Mouse (Mus musculus) E14TG2a.4 (cell line): ENCODE results near the gene Clstn3.
"Not testable (repeated sequence)": the region's sequence is repeated elsewhere in the genome, so short reads cannot be mapped to it uniquely, and the experiment has no call there.

Experiments
- H3K27me3 ChIP-seq: 2 replicates; pipeline ENCODE4 v1.6.1; 2014; ENCODE audit warnings: low read length, control low read depth; ENCODE audit not compliant: insufficient read depth
- H3K36me3 ChIP-seq: 2 replicates; pipeline ENCODE4 v1.6.1; 2014; ENCODE audit warnings: low read length, control low read depth; ENCODE audit not compliant: insufficient read depth
- H3K4me1 ChIP-seq: replicated peaks from 2 replicates; pipeline ENCODE4 v1.6.1; 2014; ENCODE audit warnings: low read depth, low read length, control low read depth
- H3K4me3 ChIP-seq: replicated peaks from 2 replicates; pipeline ENCODE4 v1.5.1; 2014; ENCODE audit warnings: mild to moderate bottlenecking, low read length
- H3K9me3 ChIP-seq: 2 replicates; pipeline ENCODE4 v1.6.1; 2014; ENCODE audit warnings: low read length, control low read depth
- CTCF ChIP-seq: conservative IDR thresholded peaks from 2 replicates; pipeline ENCODE4 v1.5.1; 2014; ENCODE audit warnings: low read length
- NANOG ChIP-seq: IDR thresholded peaks from 2 replicates; pipeline ENCODE4 v1.6.1; 2014; ENCODE audit warnings: borderline replicate concordance, low read length, mixed read lengths
- POU5F1 ChIP-seq: IDR thresholded peaks from 2 replicates; pipeline ENCODE4 v1.6.1; 2014; ENCODE audit warnings: low read length, borderline replicate concordance

Gene Clstn3

GRCm38 (mm10) chr6:124464305-124465271, at the start of gene Clstn3:
Gene Clstn3 (minus strand): TSS chr6:124464794.
- peaks cover 56% of the 10 kb centered on the region for H3K27me3 ChIP-seq
- TF ChIP-seq NANOG (no peak), POU5F1 (no peak), CTCF (no peak)
- no peaks in the 10 kb centered on the region for H3K9me3 ChIP-seq
- H3K36me3 ChIP-seq: no peaks in the 10 kb centered on the region; the same call in 1 of the 2 replicates
- peaks cover 31% of the 10 kb centered on the region for H3K4me1 ChIP-seq
- H3K4me3 ChIP-seq: peak within 1 kb of the TSS; percentile 78

GRCm38 (mm10) chr6:124512355-124512836, 47.8 kb upstream of the Clstn3 start, which contains the start of gene C1ra:
Gene C1ra (plus strand): TSS chr6:124512405.
- TF ChIP-seq POU5F1 (no peak), NANOG (no peak), CTCF (peak; percentile 85)
- H3K27me3 ChIP-seq: no peaks in the 10 kb centered on the region
- no peaks in the 10 kb centered on the region for H3K9me3 ChIP-seq
- H3K4me1 ChIP-seq: peaks cover 14% of the 10 kb centered on the region
- no peak within 1 kb of the TSS for H3K4me3 ChIP-seq
- H3K36me3 ChIP-seq: no peaks in the 10 kb centered on the region

DNA sequence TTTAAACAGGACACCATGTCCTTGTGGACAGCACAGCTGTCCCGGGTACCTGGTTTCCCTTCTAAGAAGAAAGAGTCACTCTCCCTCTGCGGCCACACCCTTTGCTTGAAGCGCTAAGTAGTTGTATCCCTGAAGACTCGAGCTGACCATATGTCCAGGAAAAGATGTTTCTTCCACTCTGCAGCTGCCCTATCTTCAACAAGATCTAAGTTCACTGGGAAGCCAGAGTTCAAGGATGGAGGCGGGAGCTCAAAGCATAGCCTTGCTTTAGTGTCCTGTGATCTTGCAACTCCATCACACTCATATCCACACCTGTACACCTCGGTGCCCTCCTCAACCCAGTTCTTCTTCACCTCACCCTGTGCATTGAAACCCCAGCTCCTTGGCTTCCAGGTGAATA, 47.3 kb upstream of the Clstn3 start:
- Histone ChIP-seq H3K36me3 (no peaks in the 10 kb centered on the region), H3K27me3 (no peaks in the 10 kb centered on the region), H3K9me3 (no peaks in the 10 kb centered on the region), H3K4me3 (no peak overlapping the region), H3K4me1 (peaks cover 14% of the 10 kb centered on the region)
- no peak for TF ChIP-seq NANOG
- TF ChIP-seq POU5F1: no peak
- no peak for TF ChIP-seq CTCF

- not testable (repeated sequence) for H3K27me3 ChIP-seq, H3K9me3 ChIP-seq, H3K36me3 ChIP-seq
- Histone ChIP-seq H3K4me1 (peaks cover 27% of the 10 kb centered on the region), H3K4me3 (peak overlapping the region; percentile 57)
Observed at GRCm38 (mm10) chr6:124509192-124509591, 44.6 kb upstream of the Clstn3 start.

GRCm38 (mm10) chr6:124508292-124508691, 43.7 kb upstream of the Clstn3 start:
- H3K36me3 ChIP-seq: no peaks in the 10 kb centered on the region
- no peaks in the 10 kb centered on the region for H3K9me3 ChIP-seq
- peaks cover 33% of the 10 kb centered on the region for H3K4me1 ChIP-seq
- no peaks in the 10 kb centered on the region for H3K27me3 ChIP-seq
- TF ChIP-seq CTCF (no peak), NANOG (no peak), POU5F1 (no peak)
- peak overlapping the region; percentile 57 for H3K4me3 ChIP-seq

DNA sequence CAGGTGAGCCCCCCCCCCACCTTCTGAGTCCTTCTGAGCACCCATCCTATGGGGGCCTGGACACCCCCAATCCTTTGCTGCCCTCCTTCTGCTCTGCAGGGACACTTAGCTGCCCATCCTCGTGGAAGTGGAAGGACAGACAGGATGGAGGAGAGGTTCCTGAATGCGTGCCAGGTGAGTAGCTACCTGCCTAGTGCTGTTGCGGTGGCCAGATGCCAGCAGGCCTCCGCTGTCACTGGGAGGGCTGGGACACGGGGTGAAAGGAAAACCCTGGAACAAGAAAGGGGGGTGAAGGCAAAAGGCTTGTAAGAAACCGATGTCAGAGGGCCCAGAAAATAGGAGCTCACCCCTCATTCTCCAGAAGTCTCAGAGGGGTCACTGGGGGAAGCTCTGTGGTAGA, 42.4 kb upstream of the Clstn3 start:
- no peaks in the 10 kb centered on the region for H3K36me3 ChIP-seq
- peaks cover 34% of the 10 kb centered on the region for H3K4me1 ChIP-seq
- TF ChIP-seq NANOG: no peak
- no peak for TF ChIP-seq CTCF
- TF ChIP-seq POU5F1: no peak
- no peaks in the 10 kb centered on the region for H3K9me3 ChIP-seq
- no peak overlapping the region for H3K4me3 ChIP-seq
- H3K27me3 ChIP-seq: no peaks in the 10 kb centered on the region

GRCm38 (mm10) chr6:124505028-124505427, 40.4 kb upstream of the Clstn3 start:
- H3K27me3 ChIP-seq: no peaks in the 10 kb centered on the region
- no peak overlapping the region for H3K4me3 ChIP-seq
- H3K4me1 ChIP-seq: peaks cover 54% of the 10 kb centered on the region
- no peaks in the 10 kb centered on the region for H3K36me3 ChIP-seq
- no peak for TF ChIP-seq CTCF
- no peak for TF ChIP-seq NANOG
- TF ChIP-seq POU5F1: no peak
- no peaks in the 10 kb centered on the region for H3K9me3 ChIP-seq

DNA sequence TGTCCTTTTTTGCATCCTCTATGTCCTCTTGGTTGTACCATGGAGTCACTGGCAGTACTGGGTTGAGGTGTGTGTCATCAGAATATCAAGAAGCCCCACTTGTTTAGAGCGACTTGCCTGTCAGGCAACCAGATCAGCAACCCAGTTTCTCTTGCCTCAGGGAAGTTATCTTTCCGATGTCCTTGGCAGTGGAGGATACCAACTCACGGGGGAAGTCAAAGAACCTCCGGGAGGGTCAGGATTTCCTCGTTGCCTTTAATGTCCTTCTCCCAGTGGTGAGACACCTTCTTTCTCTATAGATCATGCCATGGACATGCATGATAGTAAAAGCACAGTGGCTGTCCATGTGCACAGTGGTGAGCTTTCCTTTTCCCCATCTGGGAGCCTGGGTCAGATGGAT, 37.4 kb upstream of the Clstn3 start:
- Histone ChIP-seq H3K27me3 (no peaks in the 10 kb centered on the region; the same call in 1 of the 2 replicates), H3K9me3 (no peaks in the 10 kb centered on the region), H3K4me3 (no peak overlapping the region), H3K36me3 (no peaks in the 10 kb centered on the region), H3K4me1 (peaks cover 49% of the 10 kb centered on the region)
- TF ChIP-seq NANOG: no peak
- no peak for TF ChIP-seq CTCF
- TF ChIP-seq POU5F1: no peak

- Histone ChIP-seq H3K4me1 (peaks cover 49% of the 10 kb centered on the region), H3K9me3 (no peaks in the 10 kb centered on the region), H3K36me3 (no peaks in the 10 kb centered on the region), H3K27me3 (no peaks in the 10 kb centered on the region; the same call in 1 of the 2 replicates), H3K4me3 (no peak overlapping the region)
- TF ChIP-seq POU5F1: no peak
Observed at GRCm38 (mm10) chr6:124501473-124501872, 36.9 kb upstream of the Clstn3 start.
